Mouse (Mus musculus) megakaryocyte-erythroid progenitor cell, adult 5 weeks (primary cell): ENCODE data around the gene Cacng1. TPM values are rescaled to one million over a fixed set of nuclear protein-coding genes. Genes with fewer than 3 reads are reported as not detected.

Source experiments
- polyA plus RNA-seq: library from polyadenylated mRNA; stranded (reverse); fragments of >175 nt; gene quantifications from 2 replicates; pipeline ENCODE4 v1.2.3, GENCODE M21; 2012

The Cacng1 gene
- not detected in 2 replicates for polyA plus RNA-seq

GRCm38 (mm10) chr11:107716332-107716938, at the start of gene Cacng1:
TSS of gene Cacng1 (minus strand) at chr11:107716522.

Other genes with a start within 250 kb of the Cacng1 start
- gene Pitpnc1, start 245.8 kb downstream of the Cacng1 start, polyA plus RNA-seq: 9.1 and 13.0 TPM in 2 replicates
- gene Psmd12, start 237.0 kb downstream of the Cacng1 start, polyA plus RNA-seq: 30.8 and 34.3 TPM in 2 replicates
- gene Helz, start 168.6 kb downstream of the Cacng1 start, polyA plus RNA-seq: 72.5 and 87.8 TPM in 2 replicates
- 0.02 TPM in 1 of 2 replicates, not detected in the other for gene Cacng4, start 78.0 kb upstream of the Cacng1 start, polyA plus RNA-seq
- gene Cacng5, start 198.5 kb upstream of the Cacng1 start, polyA plus RNA-seq: not detected in 2 replicates